Mouse (Mus musculus) erythroblast, adult 5-6 weeks (primary cell): Measurements from ENCODE around the gene Stx7. TPM values are rescaled to one million over a fixed set of nuclear protein-coding genes. Genes with fewer than 3 reads are reported as not detected.

Experiments used
- ATAC-seq: replicated peaks from 2 replicates; pipeline ENCODE4 v1.8.0; 2016; ENCODE audit warnings: moderate number of reproducible peaks, mild to moderate bottlenecking, moderate TSS enrichment, inconsistent platforms; ENCODE audit not compliant: poor library complexity, low FRiP score, severe bottlenecking
- total RNA-seq, 2 experiments: library from RNA; stranded (forward) in 1 of 2; stranded (reverse) in 1 of 2; fragments of 150-400 nt in 1 of 2; fragments of 200-764, 138-1000 nt in 1 of 2; gene quantifications; 2 replicates each; pipeline versions ENCODE4 v1.2.3 to v1.2.4; 2015 to 2017; ENCODE audit warnings: low replicate concordance in 2 of 2

Gene Stx7
- total RNA-seq, 2 experiments from 2014 or later, result 25.3 to 25.4 TPM

DNA sequence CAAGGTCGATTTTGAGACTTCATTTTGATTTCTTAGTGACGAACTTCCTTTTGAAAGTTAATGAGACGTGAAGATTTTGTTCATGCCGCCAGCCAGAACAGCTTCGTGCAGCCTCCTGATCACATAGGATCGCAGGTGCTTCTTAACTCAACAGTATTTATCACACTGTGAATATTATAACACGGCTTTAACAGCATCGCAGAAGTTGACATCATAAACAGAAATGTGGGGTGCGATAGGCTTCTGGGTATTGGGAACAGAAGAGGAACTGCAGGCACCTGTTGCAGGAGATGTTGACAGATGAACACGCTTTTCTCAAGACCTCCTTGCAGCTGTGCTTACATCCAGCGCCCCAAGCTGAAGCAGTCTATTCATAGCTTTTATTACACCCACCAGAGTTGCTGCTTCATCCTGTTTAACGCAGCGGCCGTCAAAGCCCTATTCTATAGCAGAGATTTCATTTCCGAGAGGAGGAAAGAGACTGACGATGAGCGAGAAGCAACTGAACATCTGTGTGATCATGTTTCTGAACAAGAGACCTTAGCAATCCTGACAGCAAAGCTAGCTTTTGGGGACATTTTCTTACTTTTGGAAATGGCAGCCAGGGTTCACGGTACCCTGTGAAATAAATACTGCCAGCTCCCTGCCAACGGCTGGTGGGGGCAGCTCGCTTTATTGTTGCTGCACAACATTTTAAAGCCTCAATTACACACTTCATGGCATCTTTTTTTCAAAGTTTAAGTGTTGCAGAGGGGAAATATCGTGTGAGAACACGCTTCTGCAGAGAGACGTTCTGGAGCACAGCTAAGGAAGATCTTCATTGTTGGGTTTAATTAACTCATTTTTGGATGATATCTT, 86.6 kb downstream of the Stx7 start:
- ATAC-seq, result no peak

Other genes starting within 250 kb of the Stx7 start
- not detected in 2 replicates for gene Taar1, start 228.9 kb upstream of the Stx7 start, total RNA-seq (2015; ENCODE audit: low replicate concordance)
- not detected in 2 replicates for gene Taar1, start 228.9 kb upstream of the Stx7 start, total RNA-seq (2017; ENCODE audit: low replicate concordance)
- gene Taar2, start 210.7 kb upstream of the Stx7 start, total RNA-seq (2015; ENCODE audit: low replicate concordance), result not detected in 2 replicates
- gene Taar2, start 210.7 kb upstream of the Stx7 start, total RNA-seq (2017; ENCODE audit: low replicate concordance), result not detected in 2 replicates
- not detected in 2 replicates for gene Taar3, start 199.7 kb upstream of the Stx7 start, total RNA-seq (2015; ENCODE audit: low replicate concordance)
- gene Taar3, start 199.7 kb upstream of the Stx7 start, total RNA-seq (2017; ENCODE audit: low replicate concordance), result not detected in 2 replicates
- gene Taar4, start 188.8 kb upstream of the Stx7 start, total RNA-seq (2015; ENCODE audit: low replicate concordance), result not detected in 2 replicates
- gene Taar4, start 188.8 kb upstream of the Stx7 start, total RNA-seq (2017; ENCODE audit: low replicate concordance), result not detected in 2 replicates
- not detected in 2 replicates for gene Taar5, start 178.6 kb upstream of the Stx7 start, total RNA-seq (2015; ENCODE audit: low replicate concordance)
- not detected in 2 replicates for gene Taar5, start 178.6 kb upstream of the Stx7 start, total RNA-seq (2017; ENCODE audit: low replicate concordance)
- gene Taar6, start 163.7 kb upstream of the Stx7 start, total RNA-seq (2015; ENCODE audit: low replicate concordance), result not detected in 2 replicates
- not detected in 2 replicates for gene Taar6, start 163.7 kb upstream of the Stx7 start, total RNA-seq (2017; ENCODE audit: low replicate concordance)
- not detected in 2 replicates for gene Taar7a, start 155.8 kb upstream of the Stx7 start, total RNA-seq (2015; ENCODE audit: low replicate concordance)
- gene Taar7a, start 155.8 kb upstream of the Stx7 start, total RNA-seq (2017; ENCODE audit: low replicate concordance), result not detected in 2 replicates
- not detected in 2 replicates for gene Taar7b, start 149.4 kb upstream of the Stx7 start, total RNA-seq (2015; ENCODE audit: low replicate concordance)
- gene Taar7b, start 149.4 kb upstream of the Stx7 start, total RNA-seq (2017; ENCODE audit: low replicate concordance), result not detected in 2 replicates
- not detected in 2 replicates for gene Taar7d, start 122.1 kb upstream of the Stx7 start, total RNA-seq (2015; ENCODE audit: low replicate concordance)
- gene Taar7d, start 122.1 kb upstream of the Stx7 start, total RNA-seq (2017; ENCODE audit: low replicate concordance), result not detected in 2 replicates
- gene Taar7e, start 111.7 kb upstream of the Stx7 start, total RNA-seq (2015; ENCODE audit: low replicate concordance), result not detected in 2 replicates
- not detected in 2 replicates for gene Taar7e, start 111.7 kb upstream of the Stx7 start, total RNA-seq (2017; ENCODE audit: low replicate concordance)
- not detected in 2 replicates for gene Taar7f, start 99.8 kb upstream of the Stx7 start, total RNA-seq (2015; ENCODE audit: low replicate concordance)
- gene Taar7f, start 99.8 kb upstream of the Stx7 start, total RNA-seq (2017; ENCODE audit: low replicate concordance), result not detected in 2 replicates
- gene Taar8a, start 72.8 kb upstream of the Stx7 start, total RNA-seq (2015; ENCODE audit: low replicate concordance), result not detected in 2 replicates
- not detected in 2 replicates for gene Taar8a, start 72.8 kb upstream of the Stx7 start, total RNA-seq (2017; ENCODE audit: low replicate concordance)
- not detected in 2 replicates for gene Taar8b, start 57.0 kb upstream of the Stx7 start, total RNA-seq (2015; ENCODE audit: low replicate concordance)
- not detected in 2 replicates for gene Taar8b, start 57.0 kb upstream of the Stx7 start, total RNA-seq (2017; ENCODE audit: low replicate concordance)
- not detected in 2 replicates for gene Taar8c, start 47.4 kb upstream of the Stx7 start, total RNA-seq (2015; ENCODE audit: low replicate concordance)
- gene Taar8c, start 47.4 kb upstream of the Stx7 start, total RNA-seq (2017; ENCODE audit: low replicate concordance), result not detected in 2 replicates
- gene Taar9, start 39.8 kb upstream of the Stx7 start, total RNA-seq (2015; ENCODE audit: low replicate concordance), result not detected in 2 replicates
- gene Taar9, start 39.8 kb upstream of the Stx7 start, total RNA-seq (2017; ENCODE audit: low replicate concordance), result not detected in 2 replicates
- not detected in 2 replicates for gene Moxd1, start 74.2 kb downstream of the Stx7 start, total RNA-seq (2015; ENCODE audit: low replicate concordance)
- gene Moxd1, start 74.2 kb downstream of the Stx7 start, total RNA-seq (2017; ENCODE audit: low replicate concordance), result not detected in 2 replicates